Mouse (Mus musculus) kidney, postnatal 0 days (tissue): Measurements from ENCODE around the gene Cfap221. TPM values are rescaled to one million over a fixed set of nuclear protein-coding genes. Genes with fewer than 3 reads are reported as not detected.

Experiments
- ATAC-seq: fragments of 200-750 bp; cut with Nextera tagmentation; replicated peaks from 2 replicates; pipeline ENCODE4 v1.8.0; 2017; ENCODE audit warnings: low read depth, moderate number of reproducible peaks, moderate TSS enrichment, moderate library complexity; ENCODE audit not compliant: low FRiP score
- DNase-seq: peaks from one replicate; pipeline ENCODE4 v3.0.0-alpha.2; 2016; ENCODE audit warnings: low spot score
- H3K27ac ChIP-seq: fragments of 300-500 bp; sonication (generic); 2 replicates; pipeline ENCODE4 v1.5.1; 2014; ENCODE audit warnings: mild to moderate bottlenecking
- H3K27me3 ChIP-seq: fragments of 300-500 bp; sonication (generic); 2 replicates; pipeline ENCODE4 v1.6.1; 2014; ENCODE audit warnings: low read length, mixed read lengths; ENCODE audit not compliant: insufficient read depth
- H3K36me3 ChIP-seq: fragments of 300-500 bp; sonication (generic); 2 replicates; pipeline ENCODE4 v1.6.1; 2014; ENCODE audit warnings: low read length, mixed read lengths; ENCODE audit not compliant: insufficient read depth
- H3K4me1 ChIP-seq: fragments of 300-500 bp; sonication (generic); replicated peaks from 2 replicates; pipeline ENCODE4 v1.6.1; 2014; ENCODE audit warnings: antibody characterized with exemption, low read length, mixed read lengths; ENCODE audit not compliant: insufficient read depth
- H3K4me2 ChIP-seq: fragments of 300-500 bp; sonication (generic); 2 replicates; pipeline ENCODE4 v1.6.1; 2014; ENCODE audit warnings: mild to moderate bottlenecking, low read length, moderate library complexity, mixed read lengths
- H3K4me3 ChIP-seq: fragments of 300-500 bp; sonication (generic); replicated peaks from 2 replicates; pipeline ENCODE4 v1.5.1; 2014; ENCODE audit warnings: low read depth, low read length
- H3K9ac ChIP-seq: fragments of 300-500 bp; sonication (generic); 2 replicates; pipeline ENCODE4 v1.6.1; 2014; ENCODE audit warnings: low read depth, low read length
- H3K9me3 ChIP-seq: fragments of 300-500 bp; sonication (generic); replicated peaks from 2 replicates; pipeline ENCODE4 v1.6.1; 2016; ENCODE audit warnings: low read length, inconsistent platforms, mixed read lengths
- CTCF ChIP-seq: IDR thresholded peaks from 2 replicates; pipeline ENCODE4 v1.5.1; 2016; ENCODE audit warnings: antibody characterized with exemption, low read depth, mild to moderate bottlenecking, moderate library complexity
- WGBS: fragments of 180-500 bp; shearing (Covaris S2); extraction: QIAGEN DNeasy Blood & Tissue Kit; methylation state at CpG from one replicate; pipeline ENCODE4 v1.1.7; 2014; 5-methylcytosine and 5-hydroxymethylcytosine counted together
- polyA plus RNA-seq: library from polyadenylated mRNA; unstranded; fragments of >200 nt; fragmentation: Nextera tagmentation; extraction: Ambion mirVana; gene quantifications from 2 replicates; pipeline ENCODE4 v1.2.1, GENCODE M21; 2015

Cfap221 gene
- polyA plus RNA-seq, 1 experiment from 2014 or later, result not detected

- DNase-seq (no peak), ATAC-seq (no peak)
- Histone ChIP-seq H3K4me3 (no peak overlapping the region), H3K36me3 (no peaks in the 10 kb centered on the region), H3K27ac (no peak overlapping the region), H3K4me2 (no peak overlapping the region), H3K27me3 (no peaks in the 10 kb centered on the region), H3K4me1 (no peaks in the 10 kb centered on the region), H3K9ac (no peak overlapping the region), H3K9me3 (no peaks in the 10 kb centered on the region)
- no peak for TF ChIP-seq CTCF
- WGBS, result 56% methylated on average over 4 of the region's 4 CpGs
Observed at GRCm38 (mm10) chr1:119975141-119975540, 21.9 kb downstream of the Cfap221 start.

GRCm38 (mm10) chr1:119973117-119973516 lies 23.9 kb downstream of the Cfap221 start:
- Histone ChIP-seq H3K4me1 (no peaks in the 10 kb centered on the region), H3K27me3 (no peaks in the 10 kb centered on the region), H3K36me3 (no peaks in the 10 kb centered on the region), H3K9me3 (no peaks in the 10 kb centered on the region), H3K4me2 (no peak overlapping the region), H3K27ac (no peak overlapping the region), H3K4me3 (no peak overlapping the region), H3K9ac (no peak overlapping the region)
- WGBS, result 43% methylated on average over 4 of the region's 4 CpGs
- ATAC-seq (no peak), DNase-seq (no peak)
- TF ChIP-seq CTCF, result no peak

- no peak overlapping the region for H3K27ac ChIP-seq
- no peaks in the 10 kb centered on the region for H3K36me3 ChIP-seq
- no peaks in the 10 kb centered on the region for H3K27me3 ChIP-seq
- WGBS, result 44% methylated on average over 12 of the region's 12 CpGs
- peak; percentile 40; the same call in 1 of the 2 replicates for TF ChIP-seq CTCF
- no peak overlapping the region for H3K4me2 ChIP-seq
- DNase-seq (no peak), ATAC-seq (no peak)
- H3K9ac ChIP-seq, result no peak overlapping the region
- H3K9me3 ChIP-seq, result no peaks in the 10 kb centered on the region
- no peaks in the 10 kb centered on the region for H3K4me1 ChIP-seq
- H3K4me3 ChIP-seq, result no peak overlapping the region
Observed at GRCm38 (mm10) chr1:119965804-119966514, 31.1 kb downstream of the Cfap221 start.

- H3K27me3 ChIP-seq, result no peaks in the 10 kb centered on the region
- H3K9ac ChIP-seq, result no peak overlapping the region
- no peak for TF ChIP-seq CTCF
- H3K4me2 ChIP-seq, result no peak overlapping the region
- no peaks in the 10 kb centered on the region for H3K4me1 ChIP-seq
- no peak overlapping the region for H3K27ac ChIP-seq
- ATAC-seq (no peak), DNase-seq (no peak)
- H3K36me3 ChIP-seq, result no peaks in the 10 kb centered on the region
- H3K4me3 ChIP-seq, result no peak overlapping the region
- 48% methylated on average over 7 of the region's 7 CpGs for WGBS
- no peaks in the 10 kb centered on the region for H3K9me3 ChIP-seq
Observed at GRCm38 (mm10) chr1:119959920-119960319, 37.1 kb downstream of the Cfap221 start.

GRCm38 (mm10) chr1:119959464-119959863 lies 37.6 kb downstream of the Cfap221 start:
- Histone ChIP-seq H3K36me3 (no peaks in the 10 kb centered on the region), H3K4me2 (no peak overlapping the region), H3K4me3 (no peak overlapping the region), H3K27me3 (no peaks in the 10 kb centered on the region), H3K4me1 (no peaks in the 10 kb centered on the region), H3K9ac (no peak overlapping the region), H3K9me3 (no peaks in the 10 kb centered on the region), H3K27ac (no peak overlapping the region)
- 94% methylated on average over 4 of the region's 4 CpGs for WGBS
- no peak for TF ChIP-seq CTCF
- peak; percentile 40 for ATAC-seq
- no peak for DNase-seq

GRCm38 (mm10) chr1:119957716-119958222 lies 39.3 kb downstream of the Cfap221 start:
- Histone ChIP-seq H3K27me3 (no peaks in the 10 kb centered on the region), H3K4me1 (no peaks in the 10 kb centered on the region), H3K36me3 (no peaks in the 10 kb centered on the region), H3K9ac (no peak overlapping the region), H3K27ac (no peak overlapping the region), H3K4me3 (no peak overlapping the region), H3K4me2 (no peak overlapping the region), H3K9me3 (no peaks in the 10 kb centered on the region)
- WGBS, result 34% methylated on average over 9 of the region's 9 CpGs
- ATAC-seq (no peak), DNase-seq (no peak)
- no peak for TF ChIP-seq CTCF
